Mouse (Mus musculus) C2C12 (cell line): ENCODE data around the gene Ugt1a5.
"Not testable (repeated sequence)": the region's sequence is repeated elsewhere in the genome, so short reads cannot be mapped to it uniquely, and the experiment has no call there.

Source experiments
- CTCF ChIP-seq: IDR thresholded peaks from one replicate; pipeline ENCODE4 v1.5.1; 2011; ENCODE audit not compliant: control insufficient read depth, insufficient read depth, insufficient read length
- MYOD1 ChIP-seq: IDR thresholded peaks from one replicate; pipeline ENCODE4 v1.6.1; 2011; ENCODE audit warnings: low read depth; ENCODE audit not compliant: control insufficient read depth, insufficient read length
- USF1 ChIP-seq: IDR thresholded peaks from one replicate; pipeline ENCODE4 v1.6.1; 2011; ENCODE audit warnings: low read depth, mild to moderate bottlenecking, control low read depth, moderate library complexity

GRCm38 (mm10) chr1:88223011-88223515 lies 57.3 kb downstream of the Ugt1a5 start:
- not testable (repeated sequence) for TF ChIP-seq CTCF, USF1, MYOD1
